Mouse (Mus musculus) neural tube, embryonic 11.5 days (tissue): ENCODE measurements around the gene Orai2. TPM values are rescaled to one million over a fixed set of nuclear protein-coding genes. Genes with fewer than 3 reads are reported as not detected.

ENCODE experiments used
- ATAC-seq: fragments of 200-750 bp; cut with Nextera tagmentation; 2 replicates; pipeline ENCODE4 v1.8.0; 2017; ENCODE audit warnings: moderate number of reproducible peaks, mild to moderate bottlenecking, moderate TSS enrichment, moderate library complexity; ENCODE audit not compliant: insufficient read depth, low FRiP score, low TSS enrichment
- DNase-seq: peaks from one replicate; pipeline ENCODE4 v3.0.0-alpha.2; 2015; ENCODE audit warnings: low spot score
- H3K27ac ChIP-seq: fragments of 300-500 bp; sonication (generic); 2 replicates; pipeline ENCODE4 v1.5.1; 2014; ENCODE audit warnings: low read depth, mild to moderate bottlenecking, low read length
- H3K27me3 ChIP-seq: fragments of 300-500 bp; sonication (generic); 2 replicates; pipeline ENCODE4 v1.6.1; 2014; ENCODE audit warnings: mild to moderate bottlenecking, low read length, mixed read lengths; ENCODE audit not compliant: control insufficient read depth, insufficient read depth
- H3K36me3 ChIP-seq: fragments of 300-500 bp; sonication (generic); 2 replicates; pipeline ENCODE4 v1.6.1; 2014; ENCODE audit warnings: mild to moderate bottlenecking, low read length, moderate library complexity, mixed read lengths; ENCODE audit not compliant: control insufficient read depth, insufficient read depth
- H3K4me1 ChIP-seq: fragments of 300-500 bp; sonication (generic); 2 replicates; pipeline ENCODE4 v1.6.1; 2014; ENCODE audit warnings: low read length, mixed read lengths; ENCODE audit not compliant: control insufficient read depth, insufficient read depth
- H3K4me2 ChIP-seq: fragments of 300-500 bp; sonication (generic); 2 replicates; pipeline ENCODE4 v1.6.1; 2014; ENCODE audit warnings: low read depth, mild to moderate bottlenecking, moderate library complexity
- H3K4me3 ChIP-seq: fragments of 300-500 bp; sonication (generic); 2 replicates; pipeline ENCODE4 v1.5.1; 2014; ENCODE audit warnings: low read depth, low read length
- H3K9ac ChIP-seq: fragments of 300-500 bp; sonication (generic); 2 replicates; pipeline ENCODE4 v1.6.1; 2014; ENCODE audit warnings: mild to moderate bottlenecking, low read length
- H3K9me3 ChIP-seq: fragments of 300-500 bp; sonication (generic); 2 replicates; pipeline ENCODE4 v1.6.1; 2016; ENCODE audit warnings: low read length; ENCODE audit not compliant: control insufficient read depth
- WGBS: fragments of 180-500 bp; shearing (Covaris S2); extraction: QIAGEN DNeasy Blood & Tissue Kit; methylation state at CpG from one replicate; pipeline ENCODE4 v1.1.7; 2014; 5-methylcytosine and 5-hydroxymethylcytosine counted together
- polyA plus RNA-seq: library from polyadenylated mRNA; unstranded; fragments of >200 nt; fragmentation: Nextera tagmentation; extraction: Ambion mirVana; gene quantifications from 2 replicates; pipeline ENCODE4 v1.2.1, GENCODE M21; 2014

The Orai2 gene
- polyA plus RNA-seq = 7.6 and 10.6 TPM in 2 replicates

GRCm38 (mm10) chr5:136170512-136171362 lies at the start of gene Orai2:
TSS of gene Orai2 (minus strand) at chr5:136170713.
- peaks cover 8% of the 10 kb centered on the region; the same call in 1 of the 2 replicates for H3K4me1 ChIP-seq
- peak within 1 kb of the TSS; percentile 63 for H3K9ac ChIP-seq
- ATAC-seq (peak; percentile 88), DNase-seq (peak; percentile 87)
- peak within 1 kb of the TSS; percentile 90 for H3K4me2 ChIP-seq
- peak within 1 kb of the TSS; percentile 27; the same call in 1 of the 2 replicates for H3K27ac ChIP-seq
- H3K36me3 ChIP-seq = no peaks in the 10 kb centered on the region
- H3K9me3 ChIP-seq = no peaks in the 10 kb centered on the region
- H3K4me3 ChIP-seq = peak within 1 kb of the TSS; percentile 53
- 8% methylated on average over 42 of the region's 49 CpGs for WGBS
- no peaks in the 10 kb centered on the region for H3K27me3 ChIP-seq

DNA sequence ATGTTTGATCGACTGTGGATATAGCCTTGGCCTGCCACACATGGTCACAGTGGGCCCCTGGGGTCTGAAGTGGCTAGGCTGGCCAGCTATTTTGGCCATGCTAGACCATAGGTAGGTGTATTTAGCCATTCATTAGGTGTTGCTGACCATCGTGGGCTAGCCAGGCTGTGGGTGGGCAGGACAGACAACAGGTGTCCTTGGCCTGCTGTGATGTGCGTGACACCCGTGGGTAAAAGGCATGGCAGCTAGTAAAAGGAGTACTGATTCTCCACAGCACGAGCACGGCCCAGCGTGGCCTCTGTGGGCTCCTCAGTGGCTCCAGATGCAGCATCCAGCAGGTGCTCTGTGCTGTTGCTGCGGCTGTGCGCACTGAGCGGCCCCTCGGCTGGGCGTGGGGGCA lies 48.1 kb upstream of the Orai2 start:
- no peak overlapping the region for H3K4me3 ChIP-seq
- H3K27me3 ChIP-seq = no peaks in the 10 kb centered on the region
- ATAC-seq (no peak), DNase-seq (no peak)
- H3K9ac ChIP-seq = no peak overlapping the region
- 0 out of 2 replicates have a peak, but pooled peaks cover 5% of the 10 kb centered on the region for H3K36me3 ChIP-seq
- no peaks in the 10 kb centered on the region for H3K4me1 ChIP-seq
- no peak overlapping the region for H3K27ac ChIP-seq
- WGBS = 82% methylated on average over 12 of the region's 12 CpGs
- no peaks in the 10 kb centered on the region for H3K9me3 ChIP-seq
- no peak overlapping the region for H3K4me2 ChIP-seq

GRCm38 (mm10) chr5:136217932-136218381 lies 47.4 kb upstream of the Orai2 start:
- H3K9me3 ChIP-seq = no peaks in the 10 kb centered on the region
- no peaks in the 10 kb centered on the region for H3K27me3 ChIP-seq
- ATAC-seq (no peak), DNase-seq (no peak)
- 78% methylated on average over 4 of the region's 4 CpGs for WGBS
- H3K9ac ChIP-seq = no peak overlapping the region
- no peak overlapping the region for H3K27ac ChIP-seq
- no peak overlapping the region for H3K4me2 ChIP-seq
- H3K4me1 ChIP-seq = no peaks in the 10 kb centered on the region
- 0 out of 2 replicates have a peak, but pooled peaks cover 5% of the 10 kb centered on the region for H3K36me3 ChIP-seq
- no peak overlapping the region for H3K4me3 ChIP-seq

DNA sequence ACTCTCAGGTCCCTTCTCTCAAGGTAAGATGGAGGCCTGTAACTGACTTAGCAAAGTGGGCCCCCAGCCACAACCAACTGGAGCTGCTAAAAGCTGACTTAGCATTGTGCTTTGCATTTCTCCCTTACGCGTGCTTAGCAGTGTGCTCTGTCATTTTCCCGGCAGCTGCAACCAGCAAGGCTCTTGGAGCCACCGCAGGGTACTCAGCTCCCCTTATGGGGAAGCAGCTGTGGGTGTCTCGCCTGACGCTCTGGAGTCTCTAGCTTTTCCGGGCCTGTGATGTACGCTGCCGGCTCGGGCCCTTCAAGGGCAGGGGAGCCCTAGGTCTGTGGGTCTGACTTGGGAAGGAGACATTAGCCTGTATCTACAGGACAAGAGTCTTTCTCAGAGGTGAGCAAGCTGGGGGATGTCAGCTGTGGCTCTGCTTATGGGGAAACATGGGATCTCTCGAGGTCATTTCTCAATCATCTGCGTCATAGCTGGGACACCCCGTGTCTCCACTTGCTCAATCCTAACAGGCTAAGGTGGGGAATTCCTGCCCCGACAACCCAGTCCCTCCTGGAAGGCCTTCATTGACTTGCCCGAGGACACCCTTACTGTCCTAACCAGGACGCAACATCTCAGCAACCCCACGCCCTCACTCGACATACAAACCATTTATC lies 46.6 kb upstream of the Orai2 start:
- no peaks in the 10 kb centered on the region for H3K9me3 ChIP-seq
- H3K36me3 ChIP-seq = 0 out of 2 replicates have a peak, but pooled peaks cover 5% of the 10 kb centered on the region
- ATAC-seq (no peak), DNase-seq (peak; percentile 11)
- WGBS = 87% methylated on average over 18 of the region's 18 CpGs
- no peak overlapping the region for H3K4me3 ChIP-seq
- no peak overlapping the region for H3K9ac ChIP-seq
- H3K27ac ChIP-seq = no peak overlapping the region
- no peaks in the 10 kb centered on the region for H3K4me1 ChIP-seq
- no peak overlapping the region for H3K4me2 ChIP-seq
- H3K27me3 ChIP-seq = no peaks in the 10 kb centered on the region

GRCm38 (mm10) chr5:136215958-136216357 lies 45.4 kb upstream of the Orai2 start:
- Histone ChIP-seq H3K4me1 (no peaks in the 10 kb centered on the region), H3K4me3 (no peak overlapping the region), H3K9ac (no peak overlapping the region), H3K27me3 (no peaks in the 10 kb centered on the region), H3K36me3 (0 out of 2 replicates have a peak, but pooled peaks cover 4% of the 10 kb centered on the region), H3K4me2 (no peak overlapping the region), H3K9me3 (no peaks in the 10 kb centered on the region), H3K27ac (no peak overlapping the region)
- no peak for ATAC-seq
- 91% methylated on average over 5 of the region's 5 CpGs for WGBS
- no peak for DNase-seq

GRCm38 (mm10) chr5:136215211-136215610 lies 44.7 kb upstream of the Orai2 start:
- 0 out of 2 replicates have a peak, but pooled peaks cover 3% of the 10 kb centered on the region for H3K36me3 ChIP-seq
- no peak overlapping the region for H3K4me3 ChIP-seq
- no peaks in the 10 kb centered on the region for H3K27me3 ChIP-seq
- H3K27ac ChIP-seq = no peak overlapping the region
- ATAC-seq (no peak), DNase-seq (peak; percentile 8)
- WGBS = 87% methylated on average over 3 of the region's 3 CpGs
- H3K9ac ChIP-seq = no peak overlapping the region
- no peak overlapping the region for H3K4me2 ChIP-seq
- no peaks in the 10 kb centered on the region for H3K4me1 ChIP-seq
- H3K9me3 ChIP-seq = no peaks in the 10 kb centered on the region

DNA sequence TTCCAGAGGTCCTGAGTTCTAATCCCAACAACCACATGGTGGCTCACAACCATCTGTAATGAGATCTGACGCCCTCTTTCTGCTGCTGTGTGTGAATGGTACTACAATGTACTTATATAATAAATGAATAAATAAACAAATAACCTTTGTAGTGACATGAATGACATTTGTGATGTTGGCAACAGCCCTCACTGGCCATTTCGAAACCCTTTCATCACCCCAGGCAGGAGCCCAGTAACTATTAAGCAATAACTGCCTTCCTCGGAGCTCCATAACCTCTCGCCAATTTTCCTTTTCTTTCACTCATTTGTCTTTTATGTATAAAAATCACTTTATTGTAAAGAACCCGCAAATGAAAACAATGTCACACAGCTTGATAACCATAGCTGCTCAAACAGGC lies 43.2 kb upstream of the Orai2 start:
- no peaks in the 10 kb centered on the region for H3K9me3 ChIP-seq
- WGBS = 82% methylated on average over 5 of the region's 5 CpGs
- ATAC-seq = no peak
- no peak overlapping the region for H3K4me2 ChIP-seq
- no peak for DNase-seq
- H3K9ac ChIP-seq = no peak overlapping the region
- no peak overlapping the region for H3K4me3 ChIP-seq
- H3K27me3 ChIP-seq = no peaks in the 10 kb centered on the region
- no peak overlapping the region for H3K27ac ChIP-seq
- H3K4me1 ChIP-seq = no peaks in the 10 kb centered on the region
- 0 out of 2 replicates have a peak, but pooled peaks cover 3% of the 10 kb centered on the region for H3K36me3 ChIP-seq

GRCm38 (mm10) chr5:136212716-136213115 lies 42.2 kb upstream of the Orai2 start:
- Histone ChIP-seq H3K27ac (no peak overlapping the region), H3K9me3 (no peaks in the 10 kb centered on the region), H3K4me1 (no peaks in the 10 kb centered on the region), H3K4me3 (no peak overlapping the region), H3K36me3 (no peaks in the 10 kb centered on the region), H3K9ac (no peak overlapping the region), H3K27me3 (no peaks in the 10 kb centered on the region), H3K4me2 (no peak overlapping the region)
- WGBS = 92% methylated on average over 11 of the region's 11 CpGs
- no peak for ATAC-seq
- DNase-seq = no peak
